Mouse (Mus musculus) G1E (cell line): ENCODE measurements around the gene Shroom3. TPM values are rescaled to one million over a fixed set of nuclear protein-coding genes. Genes with fewer than 3 reads are reported as not detected.

Experiments
- ATAC-seq: 2 replicates; pipeline ENCODE4 v1.8.0; 2016; ENCODE audit warnings: mild to moderate bottlenecking; ENCODE audit not compliant: insufficient number of reproducible peaks, poor library complexity, low FRiP score, severe bottlenecking; ENCODE audit errors: extremely low read depth
- DNase-seq: peaks from one replicate; pipeline ENCODE4 v3.0.0; 2012; ENCODE audit warnings: low spot score
- H3K27me3 ChIP-seq: 2 replicates; pipeline ENCODE4 v1.6.1; 2012; ENCODE audit warnings: mild to moderate bottlenecking, low read length, inconsistent platforms; ENCODE audit not compliant: insufficient read depth
- H3K36me3 ChIP-seq: replicated peaks from 2 replicates; pipeline ENCODE3; 2012; ENCODE audit warnings: mild to moderate bottlenecking, inconsistent platforms
- H3K4me1 ChIP-seq: 2 replicates; pipeline ENCODE4 v1.6.1; 2012; ENCODE audit warnings: low read depth, low read length, inconsistent platforms, mixed read lengths; ENCODE audit not compliant: insufficient read depth
- H3K4me3 ChIP-seq: 2 replicates; pipeline ENCODE4 v1.5.1; 2012; ENCODE audit warnings: low read depth, mild to moderate bottlenecking, inconsistent platforms, low read length, moderate library complexity, mixed read lengths
- H3K9me3 ChIP-seq: replicated peaks from 2 replicates; pipeline ENCODE4 v1.6.1; 2012; ENCODE audit warnings: inconsistent platforms
- CTCF ChIP-seq: IDR thresholded peaks from 2 replicates; pipeline ENCODE4 v1.5.1; 2012; ENCODE audit warnings: low read depth, low read length, inconsistent platforms, mixed read lengths
- GATA1 ChIP-seq: IDR thresholded peaks from 2 replicates; pipeline ENCODE4 v1.6.1; 2012; ENCODE audit warnings: borderline replicate concordance, low read length, inconsistent platforms, mixed read lengths
- GATA2 ChIP-seq: IDR thresholded peaks from 2 replicates; pipeline ENCODE4 v1.6.1; 2012; ENCODE audit warnings: low read depth, low read length, inconsistent platforms, borderline replicate concordance
- POLR2AphosphoS5 ChIP-seq: IDR thresholded peaks from 2 replicates; pipeline ENCODE4 v1.6.1; 2012; ENCODE audit warnings: low read depth, low read length, inconsistent platforms; ENCODE audit not compliant: insufficient replicate concordance
- TAL1 ChIP-seq: conservative IDR thresholded peaks from 2 replicates; pipeline ENCODE4 v1.6.1; 2012; ENCODE audit warnings: low read depth, low read length, inconsistent platforms, mixed read lengths
- polyA plus RNA-seq: library from polyadenylated mRNA; stranded (reverse); fragments of >175 nt; gene quantifications from 2 replicates; pipeline ENCODE4 v1.2.3, GENCODE M21; 2012
- total RNA-seq, 2 experiments: library from RNA; stranded (forward) in 1 of 2; stranded (reverse) in 1 of 2; fragments of 200-1000 nt in 1 of 2; fragments of >200 nt in 1 of 2; fragmentation: Nextera tagmentation in 1 of 2; gene quantifications; 2 replicates each; pipeline ENCODE4 v1.2.3; 2014 to 2017

Shroom3 gene
- total and polyA plus RNA-seq, 3 experiments, result 0.60 TPM; not detected in 2

- no peak for DNase-seq
- no peak overlapping the region for H3K4me3 ChIP-seq
- H3K9me3 ChIP-seq, result no peaks in the 10 kb centered on the region; the same call in 1 of the 2 replicates
- TF ChIP-seq GATA1 (no peak), POLR2AphosphoS5 (no peak), GATA2 (no peak), CTCF (no peak), TAL1 (no peak)
- H3K4me1 ChIP-seq, result no peaks in the 10 kb centered on the region
- ATAC-seq, result no peak
- no peaks in the 10 kb centered on the region for H3K36me3 ChIP-seq
- H3K27me3 ChIP-seq, result no peaks in the 10 kb centered on the region
Measured at GRCm38 (mm10) chr5:92773821-92774220, 90.6 kb downstream of the Shroom3 start.

- TF ChIP-seq GATA2, result no peak
- no peak for TF ChIP-seq POLR2AphosphoS5
- no peak for TF ChIP-seq GATA1
- TF ChIP-seq CTCF, result no peak
- no peaks in the 10 kb centered on the region; the same call in 1 of the 2 replicates for H3K9me3 ChIP-seq
- ATAC-seq (no peak), DNase-seq (no peak)
- H3K36me3 ChIP-seq, result no peaks in the 10 kb centered on the region
- H3K4me1 ChIP-seq, result no peaks in the 10 kb centered on the region
- H3K27me3 ChIP-seq, result no peaks in the 10 kb centered on the region
- H3K4me3 ChIP-seq, result no peak overlapping the region
Measured at GRCm38 (mm10) chr5:92774419-92774818, 91.2 kb downstream of the Shroom3 start.

GRCm38 (mm10) chr5:92774893-92775292, 91.7 kb downstream of the Shroom3 start:
- no peak for ATAC-seq
- no peak for DNase-seq
- no peaks in the 10 kb centered on the region; the same call in 1 of the 2 replicates for H3K9me3 ChIP-seq
- TF ChIP-seq GATA2 (no peak), TAL1 (no peak), CTCF (no peak), POLR2AphosphoS5 (no peak), GATA1 (no peak)
- H3K36me3 ChIP-seq, result no peaks in the 10 kb centered on the region
- no peaks in the 10 kb centered on the region for H3K27me3 ChIP-seq
- no peak overlapping the region for H3K4me3 ChIP-seq
- H3K4me1 ChIP-seq, result no peaks in the 10 kb centered on the region

- ATAC-seq (no peak), DNase-seq (no peak)
- no peak for TF ChIP-seq POLR2AphosphoS5
- TF ChIP-seq CTCF, result no peak
- TF ChIP-seq GATA1, result no peak
- no peak for TF ChIP-seq GATA2
- TF ChIP-seq TAL1, result no peak
- Histone ChIP-seq H3K27me3 (no peaks in the 10 kb centered on the region), H3K9me3 (peaks cover 5% of the 10 kb centered on the region), H3K4me3 (no peak overlapping the region), H3K36me3 (no peaks in the 10 kb centered on the region), H3K4me1 (no peaks in the 10 kb centered on the region)
Measured at GRCm38 (mm10) chr5:92778395-92778794, 95.2 kb downstream of the Shroom3 start.

GRCm38 (mm10) chr5:92781082-92781481, 97.8 kb downstream of the Shroom3 start:
- H3K27me3 ChIP-seq, result no peaks in the 10 kb centered on the region
- H3K4me3 ChIP-seq, result no peak overlapping the region
- TF ChIP-seq CTCF (no peak), GATA1 (no peak), TAL1 (no peak), POLR2AphosphoS5 (no peak), GATA2 (no peak)
- no peaks in the 10 kb centered on the region for H3K4me1 ChIP-seq
- H3K9me3 ChIP-seq, result peaks cover 5% of the 10 kb centered on the region
- DNase-seq (no peak), ATAC-seq (no peak)
- H3K36me3 ChIP-seq, result no peaks in the 10 kb centered on the region

GRCm38 (mm10) chr5:92784037-92784860, 101.0 kb downstream of the Shroom3 start:
- no peaks in the 10 kb centered on the region for H3K4me1 ChIP-seq
- ATAC-seq (no peak), DNase-seq (no peak)
- H3K27me3 ChIP-seq, result no peaks in the 10 kb centered on the region
- H3K36me3 ChIP-seq, result no peaks in the 10 kb centered on the region
- no peak overlapping the region for H3K4me3 ChIP-seq
- peaks cover 7% of the 10 kb centered on the region for H3K9me3 ChIP-seq
- TF ChIP-seq CTCF, result no peak
- TF ChIP-seq GATA1, result no peak
- TF ChIP-seq GATA2, result no peak
- TF ChIP-seq POLR2AphosphoS5, result no peak
- TF ChIP-seq TAL1, result no peak
